Mouse (Mus musculus): ENCODE measurements at regions not wholly inside any gene's neighbourhood (a gene's known extent, or its start where the extent isn't known, plus 50 kb on each side); places are given as distances from the start of the nearest gene placed in this dataset.

DNA sequence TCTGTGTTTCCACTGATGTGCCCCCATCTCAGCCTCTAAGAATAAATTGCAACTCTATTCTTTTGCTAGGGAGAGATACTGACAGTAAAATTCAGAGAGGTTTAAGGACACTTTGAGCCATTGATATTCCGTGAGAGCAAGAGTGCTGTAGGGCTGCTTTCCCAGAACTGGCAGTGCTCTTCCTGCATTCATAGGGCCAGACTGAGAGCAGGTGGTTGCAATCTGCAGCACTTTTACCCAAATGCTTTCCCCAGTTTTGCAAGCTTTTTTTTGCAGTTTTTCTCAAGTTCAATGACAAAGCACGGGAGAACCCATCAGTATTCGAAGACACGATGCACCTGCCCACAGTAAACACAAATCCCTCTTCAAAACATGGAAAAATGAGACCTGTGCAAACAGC, 816.6 kb downstream of the Triml1 start:
- Histone ChIP-seq H3K9ac (ENCODE audit: control insufficient read depth, low read depth, low read length, poor library complexity, severe bottlenecking) (no peak overlapping the region), H3K27me3 (ENCODE audit: control insufficient read depth in 1 of 2, insufficient read depth in 2 of 2, low read length in 2 of 2) (no peaks in the 10 kb centered on the region; a peak in 1 of 4 replicates), H3K4me1 (ENCODE audit: control insufficient read depth in 1 of 2, insufficient read depth in 2 of 2, low read length in 2 of 2) (no peaks in the 10 kb centered on the region), H3K9me3 (replicated peaks; ENCODE audit: insufficient read depth, low read length) (no peaks in the 10 kb centered on the region), H3K79me2 (ENCODE audit: control insufficient read depth, insufficient read depth, low read length, poor library complexity) (no peaks in the 10 kb centered on the region), H3K27ac (ENCODE audit: control insufficient read depth, low read depth, low read length) (no peak overlapping the region), H3K36me3 (ENCODE audit: control insufficient read depth in 1 of 2, insufficient read depth in 2 of 2, low read length in 2 of 2) (no peaks in the 10 kb centered on the region), H3K4me3 (ENCODE audit: control insufficient read depth in 1 of 2, insufficient read depth in 1 of 2, low read depth in 2 of 2, low read length in 2 of 2) (no peak overlapping the region)
- DNase-seq (ENCODE audit: low read depth, low spot score), result no peak
- no peak for TF ChIP-seq POLR2AphosphoS5 (IDR thresholded peaks at IDR 0.05; ENCODE audit: borderline replicate concordance, low read depth, low read length)
- TF ChIP-seq CHD2 (IDR thresholded peaks at IDR 0.05; ENCODE audit: low read length), result no peak
- no peak for TF ChIP-seq HCFC1 (IDR thresholded peaks at IDR 0.05; ENCODE audit: low read depth, low read length)
- no peak for TF ChIP-seq POLR2A (IDR thresholded peaks at IDR 0.05; ENCODE audit: control insufficient read depth in 1 of 2, insufficient read depth in 1 of 2, low read depth in 1 of 2, low read length in 2 of 2, poor library complexity in 1 of 2)
- no peak for TF ChIP-seq MAFK (IDR thresholded peaks at IDR 0.05; ENCODE audit: borderline replicate concordance, low read depth, low read length)
- no peak for TF ChIP-seq RCOR1 (IDR thresholded peaks at IDR 0.05; ENCODE audit: low read depth, low read length)
- no peak for TF ChIP-seq BHLHE40 (IDR thresholded peaks at IDR 0.05; ENCODE audit: borderline replicate concordance, low read depth, low read length)
- no peak for TF ChIP-seq TAL1 (IDR thresholded peaks at IDR 0.05; ENCODE audit: low read length)
- no peak for TF ChIP-seq MAX (IDR thresholded peaks at IDR 0.05; ENCODE audit: low read length)
- TF ChIP-seq UBTF (IDR thresholded peaks at IDR 0.05; ENCODE audit: borderline replicate concordance, insufficient read depth, low read depth, low read length), result no peak
- no peak for TF ChIP-seq NELFE (IDR thresholded peaks at IDR 0.05; ENCODE audit: low read depth, low read length)
- no peak for TF ChIP-seq EP300 (IDR thresholded peaks at IDR 0.05; ENCODE audit: low read depth in 1 of 2, low read length in 2 of 2)
- no peak for TF ChIP-seq TCF12 (IDR thresholded peaks at IDR 0.05; ENCODE audit: low read depth, low read length)
- TF ChIP-seq RAD21 (IDR thresholded peaks at IDR 0.05; ENCODE audit: low read depth, low read length), result no peak
- no peak for TF ChIP-seq CTCF (IDR thresholded peaks at IDR 0.05 in 2 of 3, conservative IDR thresholded peaks at IDR 0.05 in 1 of 3; ENCODE audit: control insufficient read depth in 1 of 3, insufficient read depth in 1 of 3, low read depth in 2 of 3, low read length in 3 of 3, poor library complexity in 1 of 3, severe bottlenecking in 1 of 3)
- TF ChIP-seq KAT2A (conservative IDR thresholded peaks at IDR 0.05; ENCODE audit: low read depth, low read length), result no peak

DNA sequence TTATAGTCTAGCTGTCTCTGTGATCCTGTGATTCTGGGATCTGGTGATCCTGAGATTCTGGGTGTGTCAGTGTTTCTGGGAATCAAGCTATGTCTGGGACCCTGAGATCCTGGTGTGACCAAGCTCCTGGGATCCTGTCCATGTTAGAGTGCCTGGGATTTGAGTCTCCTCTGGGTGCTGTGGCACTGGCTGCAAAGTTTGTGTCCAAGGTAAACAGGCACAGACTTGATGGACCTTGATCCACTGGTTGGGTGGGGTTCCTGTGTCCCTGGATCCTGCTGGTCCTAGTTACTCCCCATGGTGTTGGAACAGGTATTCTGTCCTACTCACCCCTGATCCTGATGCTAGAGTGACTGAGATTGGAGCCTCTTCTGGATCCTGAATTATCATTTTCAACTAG, 818.4 kb downstream of the Triml1 start:
- TF ChIP-seq ELF1 (IDR thresholded peaks at IDR 0.05; ENCODE audit: low read depth, low read length), result no peak
- TF ChIP-seq NELFE (IDR thresholded peaks at IDR 0.05; ENCODE audit: low read depth, low read length), result no peak
- TF ChIP-seq SMC3 (IDR thresholded peaks at IDR 0.05; ENCODE audit: low read depth, low read length), result no peak
- TF ChIP-seq CHD2 (IDR thresholded peaks at IDR 0.05; ENCODE audit: low read length), result no peak
- TF ChIP-seq KAT2A (conservative IDR thresholded peaks at IDR 0.05; ENCODE audit: low read depth, low read length), result no peak
- TF ChIP-seq MYB (IDR thresholded peaks at IDR 0.05; ENCODE audit: low read depth, low read length), result no peak
- TF ChIP-seq ETS1 (IDR thresholded peaks at IDR 0.05; ENCODE audit: low read depth, low read length), result no peak
- no peak for TF ChIP-seq EP300 (IDR thresholded peaks at IDR 0.05; ENCODE audit: low read depth in 1 of 2, low read length in 2 of 2)
- H3K27me3 ChIP-seq (ENCODE audit: control insufficient read depth in 1 of 2, insufficient read depth in 2 of 2, low read length in 2 of 2), result no peaks in the 10 kb centered on the region
- DNase-seq (ENCODE audit: low read depth, low spot score), result no peak
- no peaks in the 10 kb centered on the region for H3K9me3 ChIP-seq (replicated peaks; ENCODE audit: insufficient read depth, low read length)
- H3K9ac ChIP-seq (ENCODE audit: control insufficient read depth, low read depth, low read length, poor library complexity, severe bottlenecking), result no peak overlapping the region
- no peaks in the 10 kb centered on the region for H3K79me2 ChIP-seq (ENCODE audit: control insufficient read depth, insufficient read depth, low read length, poor library complexity)
- no peak overlapping the region for H3K4me3 ChIP-seq (ENCODE audit: control insufficient read depth in 1 of 2, insufficient read depth in 1 of 2, low read depth in 2 of 2, low read length in 2 of 2)
- no peak overlapping the region for H3K27ac ChIP-seq (ENCODE audit: control insufficient read depth, low read depth, low read length)
- H3K36me3 ChIP-seq (ENCODE audit: control insufficient read depth in 1 of 2, insufficient read depth in 2 of 2, low read length in 2 of 2), result no peaks in the 10 kb centered on the region
- no peaks in the 10 kb centered on the region for H3K4me1 ChIP-seq (ENCODE audit: control insufficient read depth in 1 of 2, insufficient read depth in 2 of 2, low read length in 2 of 2)
